Mouse (Mus musculus): ENCODE measurements around the gene Tat. TPM values are rescaled to one million over a fixed set of nuclear protein-coding genes. Genes with fewer than 3 reads are reported as not detected.

Gene Tat
- total and polyA plus RNA-seq, 3 experiments, result not detected

DNA sequence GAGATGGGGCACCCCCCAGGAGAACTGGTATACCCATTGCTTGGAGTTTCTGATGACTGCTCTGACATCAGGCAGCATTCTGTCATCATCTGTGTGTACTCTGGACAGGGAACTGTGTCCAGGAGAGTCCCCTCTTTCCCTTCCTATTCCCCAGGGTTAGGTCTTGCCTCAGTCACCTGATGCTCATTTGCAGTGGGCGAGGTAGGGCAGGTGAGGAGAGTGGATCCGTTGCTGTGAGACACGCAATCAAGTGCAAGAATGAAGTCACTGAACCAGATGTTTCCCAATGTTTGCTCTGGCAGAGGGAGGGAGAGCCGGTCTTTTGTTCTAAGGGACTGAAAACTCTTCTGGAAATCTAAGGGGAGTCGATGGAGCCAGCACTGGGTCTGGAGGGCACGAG lies 10.9 kb upstream of the Tat start:
- H3K79me2 ChIP-seq (ENCODE audit: control insufficient read depth, insufficient read depth, low read length, poor library complexity), result no peaks in the 10 kb centered on the region
- TF ChIP-seq ZKSCAN1 (IDR thresholded peaks at IDR 0.05; ENCODE audit: low read depth, low read length) (no peak), JUND (IDR thresholded peaks at IDR 0.05; ENCODE audit: low read depth, low read length) (no peak), SMC3 (IDR thresholded peaks at IDR 0.05; ENCODE audit: low read depth, low read length) (no peak), EP300 (IDR thresholded peaks at IDR 0.05; ENCODE audit: low read depth in 1 of 2, low read length in 2 of 2) (no peak), POLR2AphosphoS2 (IDR thresholded peaks at IDR 0.05; ENCODE audit: low read length) (no peak), NRF1 (IDR thresholded peaks at IDR 0.05; ENCODE audit: insufficient read depth, low read depth, low read length, poor library complexity, severe bottlenecking) (no peak), ELF1 (IDR thresholded peaks at IDR 0.05; ENCODE audit: low read depth, low read length) (no peak), NELFE (IDR thresholded peaks at IDR 0.05; ENCODE audit: low read depth, low read length) (no peak), ZNF384 (IDR thresholded peaks at IDR 0.05; ENCODE audit: low read depth, low read length) (no peak)
- DNase-seq (ENCODE audit: low read depth, low spot score), result no peak
- no peak overlapping the region for H3K9ac ChIP-seq (ENCODE audit: control insufficient read depth, low read depth, low read length, poor library complexity, severe bottlenecking)
- peaks cover 0 to 3% of the 10 kb centered on the region in 2 experiments; a peak in 2 of 4 replicates for H3K27me3 ChIP-seq (ENCODE audit: control insufficient read depth in 1 of 2, insufficient read depth in 2 of 2, low read length in 2 of 2)
- H3K9me3 ChIP-seq (replicated peaks; ENCODE audit: insufficient read depth, low read length), result no peaks in the 10 kb centered on the region
- no peak overlapping the region for H3K4me3 ChIP-seq (ENCODE audit: control insufficient read depth in 1 of 2, insufficient read depth in 1 of 2, low read depth in 2 of 2, low read length in 2 of 2)
- H3K36me3 ChIP-seq (ENCODE audit: control insufficient read depth in 1 of 2, insufficient read depth in 2 of 2, low read length in 2 of 2), result no peaks in the 10 kb centered on the region
- H3K27ac ChIP-seq (ENCODE audit: control insufficient read depth, low read depth, low read length), result no peak overlapping the region
- H3K4me1 ChIP-seq (ENCODE audit: control insufficient read depth in 1 of 2, insufficient read depth in 2 of 2, low read length in 2 of 2), result no peaks in the 10 kb centered on the region

DNA sequence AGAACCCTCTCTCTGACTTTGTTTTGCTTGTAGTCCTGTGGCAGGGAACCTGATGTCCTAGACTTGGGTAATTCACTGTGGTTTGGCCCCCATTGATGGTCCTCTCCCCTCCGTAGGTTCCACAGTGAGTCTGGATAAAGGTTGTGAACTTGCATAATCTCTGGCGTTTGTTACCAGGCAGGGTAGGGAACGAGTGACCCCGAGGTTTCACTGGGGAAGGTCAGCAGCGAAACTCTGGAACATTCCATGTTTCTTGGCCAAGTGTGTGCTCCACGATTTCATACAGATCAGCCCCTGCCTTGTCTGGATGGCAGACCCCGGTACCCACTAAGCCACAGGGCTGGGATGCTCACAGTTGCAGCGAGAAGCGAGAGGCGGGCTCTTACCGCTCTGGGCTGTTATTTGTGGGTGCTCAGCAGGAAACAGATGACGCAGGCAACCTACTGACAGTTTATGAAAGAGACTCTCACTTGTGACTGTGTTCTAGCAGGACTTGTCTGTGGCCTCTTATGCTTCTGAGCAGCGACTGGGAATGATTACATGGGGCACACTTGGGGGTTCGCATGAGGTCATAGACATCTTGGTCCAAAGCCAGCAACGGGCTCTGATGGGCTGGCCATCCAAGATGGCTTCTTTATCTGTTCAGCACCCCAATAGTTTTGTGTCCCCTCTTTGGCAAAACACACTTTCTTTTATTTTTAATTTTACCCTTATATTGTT lies 7.7 kb upstream of the Tat start:
- H3K9ac ChIP-seq (ENCODE audit: control insufficient read depth, low read depth, low read length, poor library complexity, severe bottlenecking), result no peak overlapping the region
- H3K36me3 ChIP-seq (ENCODE audit: control insufficient read depth in 1 of 2, insufficient read depth in 2 of 2, low read length in 2 of 2), result no peaks in the 10 kb centered on the region
- TF ChIP-seq MEF2A (IDR thresholded peaks at IDR 0.05; ENCODE audit: extremely low read depth, insufficient replicate concordance, low read depth, low read length, poor library complexity, severe bottlenecking) (no peak), ELF1 (IDR thresholded peaks at IDR 0.05; ENCODE audit: low read depth, low read length) (no peak), ETS1 (IDR thresholded peaks at IDR 0.05; ENCODE audit: low read depth, low read length) (no peak), MAX (IDR thresholded peaks at IDR 0.05; ENCODE audit: low read length) (no peak), E2F4 (IDR thresholded peaks at IDR 0.05; ENCODE audit: borderline replicate concordance, low read depth, low read length) (no peak), CTCF (IDR thresholded peaks at IDR 0.05 in 2 of 3, conservative IDR thresholded peaks at IDR 0.05 in 1 of 3; ENCODE audit: control insufficient read depth in 1 of 3, insufficient read depth in 1 of 3, low read depth in 2 of 3, low read length in 3 of 3, poor library complexity in 1 of 3, severe bottlenecking in 1 of 3) (no peak), TCF12 (IDR thresholded peaks at IDR 0.05; ENCODE audit: low read depth, low read length) (no peak), RAD21 (IDR thresholded peaks at IDR 0.05; ENCODE audit: low read depth, low read length) (no peak), SMC3 (IDR thresholded peaks at IDR 0.05; ENCODE audit: low read depth, low read length) (no peak), UBTF (IDR thresholded peaks at IDR 0.05; ENCODE audit: borderline replicate concordance, insufficient read depth, low read depth, low read length) (no peak), MAZ (IDR thresholded peaks at IDR 0.05; ENCODE audit: low read depth, low read length) (no peak), HCFC1 (IDR thresholded peaks at IDR 0.05; ENCODE audit: low read depth, low read length) (no peak), MXI1 (IDR thresholded peaks at IDR 0.05; ENCODE audit: low read depth, low read length) (no peak), ZC3H11A (IDR thresholded peaks at IDR 0.05; ENCODE audit: low read depth, low read length) (no peak), NRF1 (IDR thresholded peaks at IDR 0.05; ENCODE audit: insufficient read depth, low read depth, low read length, poor library complexity, severe bottlenecking) (no peak), POLR2A (IDR thresholded peaks at IDR 0.05; ENCODE audit: control insufficient read depth in 1 of 2, insufficient read depth in 1 of 2, low read depth in 1 of 2, low read length in 2 of 2, poor library complexity in 1 of 2) (no peak), USF1 (IDR thresholded peaks at IDR 0.05; ENCODE audit: low read depth, low read length) (no peak)
- no peak for DNase-seq (ENCODE audit: low read depth, low spot score)
- H3K27ac ChIP-seq (ENCODE audit: control insufficient read depth, low read depth, low read length), result no peak overlapping the region
- H3K79me2 ChIP-seq (ENCODE audit: control insufficient read depth, insufficient read depth, low read length, poor library complexity), result no peaks in the 10 kb centered on the region
- no peaks in the 10 kb centered on the region for H3K9me3 ChIP-seq (replicated peaks; ENCODE audit: insufficient read depth, low read length)
- peaks cover 0 to 3% of the 10 kb centered on the region in 2 experiments; a peak in 2 of 4 replicates for H3K27me3 ChIP-seq (ENCODE audit: control insufficient read depth in 1 of 2, insufficient read depth in 2 of 2, low read length in 2 of 2)
- no peak overlapping the region for H3K4me3 ChIP-seq (ENCODE audit: control insufficient read depth in 1 of 2, insufficient read depth in 1 of 2, low read depth in 2 of 2, low read length in 2 of 2)
- no peaks in the 10 kb centered on the region for H3K4me1 ChIP-seq (ENCODE audit: control insufficient read depth in 1 of 2, insufficient read depth in 2 of 2, low read length in 2 of 2)
